Mouse (Mus musculus) embryo, embryonic 10 days (tissue): Measurements from ENCODE around the gene Timmdc1.
"Not testable (repeated sequence)": the region's sequence is repeated elsewhere in the genome, so short reads cannot be mapped to it uniquely, and the experiment has no call there.

Source experiments
- DNase-seq: peaks from one replicate; pipeline ENCODE4 v3.0.0-alpha.2; 2015; ENCODE audit warnings: low spot score

The Timmdc1 gene

DNA sequence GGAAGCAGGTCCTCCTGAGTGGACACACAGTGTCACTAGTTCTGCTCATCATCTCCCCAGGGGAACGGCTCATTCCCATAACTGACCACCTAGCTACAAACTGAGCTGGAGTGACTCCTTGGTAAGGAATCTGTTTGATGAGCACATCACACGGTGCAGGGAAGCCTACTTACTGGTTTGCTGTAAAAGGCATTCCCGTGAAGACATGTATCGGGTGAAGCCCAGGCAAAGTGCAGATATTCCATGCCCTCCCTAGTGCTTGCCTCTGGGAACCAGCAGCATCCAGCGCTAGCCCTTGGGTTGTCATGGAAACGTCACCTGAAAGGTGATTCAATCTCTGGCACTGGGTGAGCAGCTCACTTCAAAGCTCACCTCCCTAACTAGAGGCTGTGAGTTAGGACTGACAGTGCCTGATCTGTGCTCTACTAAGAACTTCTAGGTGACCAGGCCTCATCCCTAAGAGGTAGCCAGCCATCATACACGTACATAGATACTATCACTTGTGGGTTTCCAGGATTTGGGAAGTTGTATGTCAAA, 25.8 kb downstream of the Timmdc1 start:
- DNase-seq = no peak

DNA sequence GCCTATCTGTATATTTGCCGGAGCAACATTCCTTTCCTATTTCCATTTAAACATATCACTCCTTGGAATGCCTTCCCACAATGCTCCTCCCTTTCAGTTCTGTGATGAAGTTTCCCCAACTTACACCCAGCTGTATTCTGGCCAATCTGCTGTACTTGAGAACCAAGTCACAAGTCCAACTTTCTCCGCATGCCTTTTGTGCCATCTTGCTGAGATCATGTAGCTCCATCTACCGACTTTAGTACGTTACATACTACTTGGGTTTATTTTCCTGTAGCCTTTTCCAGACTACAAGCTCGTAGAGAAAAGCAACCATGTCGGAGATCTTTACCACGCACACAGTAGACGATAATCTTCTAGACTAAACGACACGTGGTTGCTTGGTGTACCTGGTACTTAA, 28.6 kb downstream of the Timmdc1 start:
- no peak for DNase-seq

DNA sequence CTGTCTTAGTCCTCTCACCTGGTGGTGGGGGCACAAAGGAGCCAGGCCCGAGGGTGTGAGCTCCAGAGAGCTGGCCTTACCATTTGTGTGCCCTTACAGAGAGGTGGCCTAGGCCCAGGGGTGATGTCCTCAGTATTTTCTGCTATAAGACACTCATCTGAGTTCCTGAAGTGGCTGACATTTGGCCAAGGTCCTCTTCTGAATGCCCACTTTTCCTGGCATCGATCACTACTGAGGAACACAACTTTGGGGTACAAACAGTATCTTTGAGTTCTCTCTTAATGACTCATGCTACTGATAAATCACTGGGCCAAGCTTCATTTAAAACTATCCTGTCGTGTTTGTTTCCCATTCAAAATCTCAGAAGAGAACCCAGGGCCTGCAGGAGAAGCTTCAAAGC, 29.9 kb downstream of the Timmdc1 start:
- no peak for DNase-seq

DNA sequence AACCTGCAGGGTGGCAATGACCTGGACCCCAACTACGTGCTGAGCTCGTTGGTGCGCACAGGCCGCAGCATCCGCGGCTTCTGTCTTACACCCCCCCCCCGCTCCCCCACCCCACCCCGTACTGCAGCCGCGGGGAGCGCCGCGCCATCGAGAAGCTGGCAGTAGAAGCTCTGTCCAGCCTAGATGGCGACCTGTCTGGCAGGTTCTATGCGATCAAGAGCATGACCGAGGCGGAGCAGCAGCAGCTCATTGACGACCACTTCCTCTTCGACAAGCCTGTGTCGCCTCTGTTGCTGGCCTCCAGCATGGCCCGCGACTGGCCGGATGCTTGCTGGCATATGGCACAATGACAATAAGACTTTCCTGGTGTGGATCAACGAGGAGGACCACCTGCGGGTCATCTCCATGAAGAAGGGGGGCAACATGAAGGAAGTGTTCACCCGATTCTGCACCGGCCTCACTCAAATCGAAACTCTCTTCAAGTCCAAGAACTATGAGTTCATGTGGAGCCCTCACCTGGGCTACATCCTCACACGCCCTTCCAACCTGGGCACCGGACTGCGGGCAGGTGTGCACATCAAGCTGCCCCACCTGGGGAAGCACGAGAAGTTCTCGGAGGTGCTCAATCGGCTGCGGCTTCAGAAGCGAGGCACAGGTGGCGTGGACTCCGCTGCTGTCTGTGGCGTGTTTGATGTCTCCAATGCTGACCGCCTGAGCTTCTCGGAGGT, 38.7 kb downstream of the Timmdc1 start:
- no peak for DNase-seq

DNA sequence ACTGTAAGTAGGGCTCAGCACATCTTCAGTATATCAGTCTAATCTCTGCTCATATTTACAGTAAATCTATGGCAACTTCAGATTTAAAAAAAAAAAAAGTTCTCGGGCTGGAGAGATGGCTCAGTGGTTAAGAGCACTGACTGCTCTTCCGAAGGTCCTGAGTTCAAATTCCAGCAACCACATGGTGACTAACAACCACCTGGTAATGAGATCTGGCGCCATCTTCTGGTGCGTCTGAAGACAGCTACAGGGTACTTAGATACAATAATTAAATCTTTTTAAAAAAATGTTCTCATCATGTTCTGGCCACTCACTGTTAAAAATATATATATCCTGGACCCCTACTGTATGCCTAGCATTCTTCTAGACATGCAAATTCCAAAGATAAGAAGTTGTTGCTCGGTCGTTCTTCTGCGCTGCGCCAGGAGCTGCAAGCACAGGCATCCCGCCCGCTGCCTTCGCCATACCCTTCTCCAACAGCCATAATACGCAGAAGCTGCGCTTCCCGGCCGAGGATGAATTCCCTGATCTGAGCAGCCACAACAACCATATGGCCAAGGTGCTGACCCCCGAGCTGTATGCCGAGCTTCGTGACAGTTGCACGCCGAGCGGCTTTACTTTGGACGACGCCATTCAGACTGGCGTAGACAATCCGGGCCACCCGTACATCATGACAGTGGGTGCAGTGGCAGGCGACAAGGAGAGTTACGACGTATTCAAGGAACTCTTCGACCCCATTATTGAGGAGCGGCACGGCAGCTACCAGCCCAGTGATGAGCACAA, 39.5 kb downstream of the Timmdc1 start:
- DNase-seq = peak; percentile 65

DNA sequence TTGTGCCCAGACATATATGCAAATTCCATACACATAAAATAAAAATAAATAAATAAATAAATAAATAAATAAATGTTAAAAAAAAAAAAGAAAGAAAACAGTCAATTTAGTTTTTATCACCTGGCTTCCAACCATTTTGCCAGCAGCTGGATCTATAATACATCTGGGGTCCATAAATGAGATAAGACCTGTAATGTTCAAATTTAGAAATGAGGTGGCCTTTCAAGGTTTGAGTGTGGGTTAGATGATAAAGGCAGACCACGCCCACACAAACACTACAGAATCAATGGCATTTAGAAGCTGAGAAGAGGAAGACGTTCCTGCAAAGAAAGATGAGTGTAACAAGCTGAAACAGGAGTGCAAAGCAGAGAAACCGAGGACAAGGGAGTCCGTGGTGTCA, 41.1 kb downstream of the Timmdc1 start:
- no peak for DNase-seq

DNA sequence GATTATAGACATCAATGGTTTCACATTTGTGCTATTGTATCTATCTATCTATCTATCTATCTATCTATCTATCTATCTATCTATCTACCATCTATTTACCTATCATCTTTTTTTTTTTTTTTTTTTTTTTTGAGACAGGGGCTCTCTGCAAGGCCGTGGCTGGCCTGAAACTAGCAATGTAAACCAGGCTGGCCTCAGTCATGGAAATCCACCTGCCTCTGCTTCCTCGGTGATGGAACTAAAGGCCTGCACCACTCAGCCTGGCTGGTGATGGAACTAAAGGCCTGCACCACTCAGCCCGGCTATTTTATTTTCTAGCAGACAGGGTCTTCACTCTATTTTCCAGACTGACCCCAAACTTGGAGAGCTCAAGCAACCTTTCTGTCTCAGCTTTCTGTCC, 44.2 kb downstream of the Timmdc1 start:
- no peak for DNase-seq

DNA sequence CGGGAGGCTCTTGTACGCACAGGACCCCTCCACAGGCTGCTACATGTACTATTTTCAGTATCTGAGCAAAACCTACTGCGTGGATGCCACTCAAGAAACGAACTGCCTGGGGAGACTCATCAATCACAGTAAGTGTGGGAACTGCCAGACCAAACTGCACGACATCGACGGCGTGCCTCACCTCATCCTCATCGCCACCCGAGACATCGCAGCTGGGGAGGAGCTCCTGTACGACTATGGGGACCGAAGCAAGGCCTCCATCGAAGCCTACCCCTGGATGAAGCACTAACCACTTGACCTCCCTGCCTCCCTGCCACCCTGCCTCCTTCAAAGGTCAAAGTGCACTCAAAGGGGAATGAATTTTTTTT, 45.2 kb downstream of the Timmdc1 start:
- not testable (repeated sequence) for DNase-seq

DNA sequence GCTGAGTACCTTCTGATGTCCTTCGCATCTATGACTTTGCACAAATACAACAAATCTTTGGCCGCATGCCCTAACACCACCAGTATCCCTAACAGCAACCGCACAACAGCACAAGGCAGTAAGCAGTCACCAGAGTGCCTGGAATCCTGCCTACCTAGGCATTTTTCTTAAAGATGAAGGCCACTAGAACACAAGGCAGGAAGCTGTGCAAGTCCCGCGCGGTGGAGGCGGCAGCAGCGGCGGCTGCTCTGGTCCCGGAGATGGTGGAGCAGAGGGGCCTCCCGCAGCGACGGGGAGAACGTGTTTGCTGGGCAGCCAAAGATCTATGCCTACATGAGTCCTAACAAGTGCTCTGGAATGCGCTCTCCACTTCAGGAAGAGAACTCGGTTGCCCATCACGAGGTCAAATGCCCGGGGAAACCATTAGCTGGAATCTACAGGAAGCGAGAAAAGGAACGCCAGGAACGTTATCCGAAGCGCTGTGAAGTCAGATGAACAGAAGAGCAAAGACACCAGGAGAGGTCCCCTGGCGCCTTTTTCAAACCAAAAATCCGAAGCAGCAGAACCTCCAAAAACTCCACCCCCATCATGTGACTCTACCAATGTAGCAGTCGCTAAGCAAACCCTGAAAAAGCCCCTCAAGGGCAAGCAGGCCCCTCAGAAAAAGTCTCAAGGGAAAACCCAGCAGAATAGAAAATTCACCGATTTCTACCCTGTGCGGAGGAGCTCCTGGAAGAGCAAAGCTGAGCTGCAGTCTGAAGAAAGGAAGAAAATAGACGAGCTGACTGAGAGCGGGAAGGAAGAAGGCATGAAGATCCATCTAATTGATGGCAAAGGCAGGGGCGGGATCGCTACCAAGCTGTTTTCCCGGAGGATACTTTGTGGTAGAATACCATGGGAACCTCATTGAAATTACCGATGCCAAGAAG, 45.9 kb downstream of the Timmdc1 start:
- DNase-seq = peak; percentile 62

DNA sequence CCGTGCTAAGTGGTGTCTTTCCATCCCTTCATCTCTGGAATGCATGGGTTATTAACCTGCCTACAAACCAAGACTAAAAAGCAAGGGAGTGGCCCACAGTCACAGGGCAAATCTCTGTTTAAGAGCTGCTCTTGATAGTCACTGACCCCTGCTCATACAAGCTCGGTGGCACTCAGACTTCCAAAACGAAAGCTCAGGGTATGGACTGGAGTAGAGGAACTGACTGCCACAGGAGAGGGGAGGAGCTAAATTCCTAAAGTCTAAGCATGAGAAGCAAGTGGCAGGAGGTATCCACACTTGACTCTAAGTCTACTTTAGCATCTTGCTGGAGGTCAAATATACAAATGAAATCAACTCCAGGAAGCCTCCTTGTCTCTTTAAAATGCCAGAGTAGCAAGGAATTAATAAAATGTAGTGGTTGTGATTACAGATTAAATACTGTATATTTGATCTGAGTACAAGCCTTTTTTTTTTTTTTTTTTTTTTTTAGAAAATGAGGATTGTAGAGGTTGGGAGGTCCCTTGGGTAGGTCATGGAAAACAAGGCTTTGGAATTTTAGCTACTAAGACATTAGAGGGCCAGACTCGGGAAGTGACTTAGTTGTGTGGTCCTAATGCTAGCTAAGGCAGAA, 46.7 kb downstream of the Timmdc1 start:
- DNase-seq = no peak

DNA sequence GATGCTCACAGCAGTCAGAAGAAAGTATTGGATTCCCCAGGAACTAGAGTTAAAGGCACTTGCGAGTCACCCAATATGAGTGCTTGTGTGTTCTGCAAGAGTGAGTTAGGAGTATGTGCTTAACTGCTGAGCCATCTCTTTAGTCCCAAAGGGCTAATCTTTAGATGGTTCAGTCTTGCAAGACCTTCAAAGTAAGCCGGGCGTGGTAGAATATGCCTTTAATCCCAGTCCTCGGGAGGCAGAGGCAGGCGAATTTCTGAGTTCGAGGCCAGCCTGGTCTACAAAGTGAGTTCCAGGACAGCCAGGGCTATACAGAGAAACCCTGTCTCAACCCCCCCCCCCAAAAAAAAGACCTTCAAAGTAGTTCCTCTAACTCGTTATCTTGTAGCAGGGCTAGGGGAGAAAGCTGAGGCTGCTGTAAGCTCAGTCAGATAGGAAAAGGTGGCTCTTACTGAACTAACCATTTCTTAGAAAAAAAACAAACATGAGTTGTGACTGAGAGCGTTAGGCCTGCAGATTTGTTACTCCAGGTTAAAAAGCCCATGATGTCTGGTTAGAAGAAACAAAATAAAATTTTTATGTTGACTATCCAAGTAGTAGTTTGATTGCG, 47.7 kb downstream of the Timmdc1 start:
- no peak for DNase-seq

DNA sequence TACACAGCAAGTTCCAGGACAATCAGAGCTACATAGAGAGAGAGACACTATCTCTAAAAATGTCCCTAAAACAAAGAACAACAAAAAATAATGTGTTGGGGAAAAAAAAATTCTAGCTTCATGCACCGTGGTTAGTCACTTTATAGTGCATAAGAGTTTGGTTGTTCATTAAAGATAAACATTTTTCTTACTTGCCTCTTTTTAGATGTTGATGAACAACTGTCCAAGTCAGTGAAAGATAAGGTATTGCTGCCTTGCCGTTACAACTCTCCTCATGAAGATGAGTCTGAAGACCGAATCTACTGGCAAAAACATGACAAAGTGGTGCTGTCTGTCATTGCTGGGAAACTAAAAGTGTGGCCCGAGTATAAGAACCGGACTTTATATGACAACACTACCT, 48.8 kb downstream of the Timmdc1 start:
- no peak for DNase-seq

DNA sequence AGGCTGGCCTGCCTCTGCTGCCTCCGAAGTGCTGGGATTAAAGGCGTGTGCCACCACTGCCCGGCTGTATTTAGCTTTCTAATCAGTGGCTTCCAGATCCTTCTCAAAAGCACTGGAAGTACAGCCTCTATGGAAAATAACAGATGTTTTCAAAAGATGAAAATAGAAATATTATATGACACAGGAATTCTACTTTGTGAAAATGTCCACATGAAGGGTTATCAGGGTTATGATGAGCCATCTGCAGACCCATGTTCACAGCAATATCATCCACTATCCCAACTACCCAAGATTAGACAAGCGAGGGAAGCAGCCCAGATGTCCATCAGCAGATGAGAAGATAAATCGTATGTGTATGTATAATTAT, 50.0 kb downstream of the Timmdc1 start:
- DNase-seq = no peak

DNA sequence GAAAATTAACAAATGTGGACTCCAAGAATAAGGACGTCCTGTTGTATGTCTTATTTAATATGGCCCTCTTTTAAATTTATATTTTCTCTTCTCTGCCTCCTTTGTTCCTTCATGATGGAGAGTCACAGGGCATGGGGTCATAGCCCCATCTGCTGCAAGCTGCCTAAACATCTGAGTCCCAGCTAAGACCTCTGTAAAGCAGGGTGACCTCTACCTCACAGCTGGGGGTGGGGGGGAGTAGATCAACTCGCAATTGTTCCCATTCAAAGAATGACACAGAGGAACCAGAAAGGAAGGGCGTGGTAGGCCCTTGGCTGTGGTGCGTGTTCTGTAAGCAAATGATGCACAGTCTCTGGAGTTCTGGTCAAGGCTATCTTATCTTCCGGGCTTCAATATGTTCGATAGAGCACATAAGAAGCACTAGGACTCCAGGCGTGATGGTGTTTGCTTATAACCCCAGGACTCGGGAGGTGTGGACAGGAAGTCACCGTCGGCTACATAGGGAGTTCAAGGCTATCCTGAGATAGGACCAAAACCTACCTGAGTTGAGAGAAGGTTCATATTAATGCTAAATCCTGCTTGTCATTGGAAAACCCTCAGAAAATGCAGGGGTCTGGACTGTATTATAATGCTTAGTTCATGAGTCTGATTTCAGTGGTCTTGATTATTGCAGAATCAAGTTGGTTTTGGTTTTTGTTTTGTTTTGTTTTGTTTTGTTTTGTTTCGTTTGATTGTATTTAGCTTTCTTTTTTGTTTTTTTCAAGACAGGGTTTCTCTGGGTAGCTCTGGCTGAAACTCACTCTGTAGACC, 50.6 kb downstream of the Timmdc1 start:
- DNase-seq = peak; percentile 28

DNA sequence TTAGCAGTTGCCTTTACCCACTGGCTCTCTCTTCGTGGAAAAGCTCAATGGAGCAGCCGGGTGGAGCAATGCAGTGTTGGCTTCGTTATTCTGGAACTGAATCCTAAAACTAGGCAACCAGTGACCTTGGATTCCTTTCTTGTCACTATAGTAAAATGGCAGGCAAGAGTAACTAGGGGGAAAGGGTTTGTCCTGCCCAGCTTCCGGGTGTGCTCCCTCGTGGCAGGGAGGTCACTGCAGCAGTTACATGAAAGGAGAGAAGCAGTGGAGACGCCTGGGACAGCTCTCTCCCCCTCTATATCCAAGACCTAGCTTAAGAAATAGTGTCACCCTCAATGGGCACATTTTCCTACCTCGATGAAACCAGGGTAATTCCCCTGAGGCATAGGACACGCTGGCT, 53.0 kb downstream of the Timmdc1 start:
- no peak for DNase-seq

DNA sequence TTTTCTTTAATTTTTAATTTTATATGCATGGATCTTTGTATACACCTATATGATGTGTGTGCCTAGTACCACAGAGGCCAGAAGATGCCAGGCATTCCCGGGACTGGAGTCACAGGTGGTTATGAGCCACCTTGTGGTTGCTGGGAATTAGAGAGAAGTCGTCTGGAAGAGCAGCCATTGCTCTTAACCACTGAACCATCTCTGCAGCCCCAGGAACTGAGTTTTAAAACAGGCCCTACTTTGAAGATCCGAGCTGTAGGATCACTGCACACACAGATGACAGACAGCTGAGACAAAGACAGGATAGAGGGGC, 53.8 kb downstream of the Timmdc1 start:
- DNase-seq = no peak

DNA sequence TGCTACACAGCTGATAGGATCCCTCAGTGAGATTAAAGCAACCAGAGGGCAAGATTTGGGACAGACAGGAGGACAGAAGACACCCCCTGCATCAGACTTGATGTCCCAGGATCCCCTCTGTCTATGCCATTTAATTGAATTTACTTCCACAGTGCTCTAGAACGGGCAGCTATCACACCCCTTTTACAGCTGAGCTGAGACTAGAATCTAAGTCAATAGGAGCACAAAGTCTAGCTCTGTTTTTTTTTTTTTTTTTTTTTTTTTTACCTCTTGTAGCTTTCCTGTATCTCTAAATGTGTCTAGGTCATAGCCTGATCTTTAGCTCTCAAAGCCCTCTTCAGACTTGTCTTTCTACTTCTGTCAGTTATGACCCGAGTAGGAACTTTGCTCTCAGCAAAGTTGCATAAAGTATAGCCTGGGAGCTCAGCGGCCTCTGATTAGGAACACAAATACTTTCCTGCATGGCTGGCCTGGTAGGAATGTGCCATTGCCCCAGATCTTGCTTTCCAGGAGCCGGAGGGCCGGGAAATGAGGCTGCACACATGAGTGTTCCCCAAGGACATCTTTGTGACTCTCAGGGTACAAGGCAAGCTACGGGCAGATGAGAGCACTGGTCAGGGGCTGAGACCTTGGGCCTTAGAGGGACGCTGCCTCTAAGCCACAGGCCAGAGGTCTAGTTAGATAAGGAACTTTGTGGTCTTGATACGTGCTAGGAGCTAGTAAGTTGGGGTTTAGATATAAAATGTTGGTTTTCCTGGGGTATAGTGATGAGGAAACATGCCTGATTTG, 54.4 kb downstream of the Timmdc1 start:
- DNase-seq = no peak

DNA sequence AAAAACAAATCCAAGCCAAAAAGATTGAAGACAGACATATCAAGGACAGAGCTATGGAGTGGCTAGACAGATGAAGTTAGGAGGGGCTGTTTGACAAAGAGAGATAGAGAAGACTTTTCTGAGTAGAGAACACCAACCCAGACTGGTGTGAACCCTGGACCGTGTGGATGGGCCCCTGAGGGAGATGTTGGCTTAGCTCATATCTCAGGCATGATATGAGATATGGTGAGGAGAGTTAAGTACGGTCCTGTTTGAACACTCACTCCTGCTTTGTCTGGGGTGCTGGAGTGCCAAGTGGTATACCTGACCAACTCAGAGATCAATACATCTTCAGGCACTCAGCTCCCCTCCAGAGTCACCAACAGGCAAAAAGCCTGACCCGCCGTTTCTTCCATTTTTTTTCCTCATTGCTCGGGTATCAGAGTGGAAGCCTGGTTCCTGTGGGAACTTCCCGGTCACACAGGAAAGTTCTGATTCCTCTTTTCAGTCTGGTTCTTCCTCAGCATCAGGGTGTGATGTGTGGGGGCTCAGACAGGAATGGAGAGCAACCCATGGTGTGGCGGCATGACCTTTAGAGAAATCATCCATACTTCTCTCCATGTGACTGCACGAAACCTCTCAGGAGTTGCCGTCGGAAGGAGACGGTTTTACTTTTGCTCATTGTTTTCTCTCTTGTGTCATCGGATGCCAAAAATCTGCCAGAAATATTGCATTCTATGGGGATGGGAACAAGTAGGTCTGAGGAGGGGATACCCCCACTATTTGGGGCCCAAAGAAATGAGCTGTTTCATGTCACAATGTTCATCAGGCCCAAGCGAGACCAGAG, 55.2 kb downstream of the Timmdc1 start:
- DNase-seq = no peak

DNA sequence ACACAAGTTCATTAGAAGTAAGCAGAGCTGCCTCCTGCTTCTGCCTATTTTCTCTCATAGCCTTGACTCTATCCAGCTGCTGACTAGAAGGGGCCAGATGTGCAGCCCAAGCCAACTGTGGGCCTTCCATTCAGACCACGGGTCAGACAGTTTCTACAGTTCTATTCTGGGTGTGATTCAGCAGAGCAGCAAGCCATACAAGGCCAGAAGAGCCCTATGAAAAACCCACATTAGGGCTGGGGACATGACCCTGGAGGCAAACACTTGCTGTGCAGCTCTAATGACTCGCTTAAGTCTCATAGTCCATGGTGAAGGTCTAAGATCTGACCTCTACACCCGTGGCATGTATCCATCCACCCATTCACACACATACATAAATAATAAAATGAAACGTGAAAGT, 56.4 kb downstream of the Timmdc1 start:
- no peak for DNase-seq
